Mouse (Mus musculus) adrenal gland, postnatal 4 days (tissue): ENCODE results near the gene Bcl7c. TPM values are rescaled to one million over a fixed set of nuclear protein-coding genes. Genes with fewer than 3 reads are reported as not detected.
"Not testable (repeated sequence)": the region's sequence is repeated elsewhere in the genome, so short reads cannot be mapped to it uniquely, and the experiment has no call there.

Experiments
- DNase-seq, 2 experiments: peaks; one replicate each; pipeline ENCODE4 v3.0.0; 2021 to 2022; ENCODE audit warnings: low spot score in 2 of 2, mixed read lengths in 2 of 2
- long read RNA-seq, 2 experiments: library from polyadenylated mRNA; stranded (forward); transcript quantifications; one replicate each; pipeline ENCODE4 v2.0.0; 2021
- total RNA-seq, 2 experiments: library from RNA; stranded (reverse); gene quantifications; 2 replicates each; pipeline ENCODE4 v1.2.3; 2021

The Bcl7c gene
- total RNA-seq = 100 to 1,000 TPM; 129 to 135 TPM
- long read RNA-seq, experiment 1, transcript Bcl7c-201 (6 exons, 1,132 nt) = major isoform, 100 of 114 reads
- long read RNA-seq, experiment 1, partial matches to known transcripts = 8 of 114 reads
- long read RNA-seq, experiment 1, other reads (novel, unspliced or antisense) = 6 of 114 reads
- long read RNA-seq, experiment 2, transcript Bcl7c-201 (6 exons, 1,132 nt) = major isoform, 132 of 169 reads
- long read RNA-seq, experiment 2, partial matches to known transcripts = 19 of 169 reads
- long read RNA-seq, experiment 2, other reads (novel, unspliced or antisense) = 16 of 169 reads

GRCm38 (mm10) chr7:127708207-127709078 lies at the start of gene Bcl7c:
TSS of gene Bcl7c (minus strand) at chr7:127708933.
- DNase-seq = peak; percentile 80 to 87

- DNase-seq = no peak
Observed at GRCm38 (mm10) chr7:127753741-127754140, 45.0 kb upstream of the Bcl7c start.

- no peak for DNase-seq
Observed at GRCm38 (mm10) chr7:127753158-127753557, 44.4 kb upstream of the Bcl7c start.

- no peak for DNase-seq
Observed at GRCm38 (mm10) chr7:127752069-127752468, 43.3 kb upstream of the Bcl7c start.

- DNase-seq = no peak
Observed at GRCm38 (mm10) chr7:127751619-127752018, 42.9 kb upstream of the Bcl7c start.

GRCm38 (mm10) chr7:127750131-127751127 lies 41.7 kb upstream of the Bcl7c start:
- DNase-seq = no peak

GRCm38 (mm10) chr7:127748235-127748560 lies 39.5 kb upstream of the Bcl7c start:
- no peak for DNase-seq

GRCm38 (mm10) chr7:127747559-127748234 lies 39.0 kb upstream of the Bcl7c start:
- no peak for DNase-seq

GRCm38 (mm10) chr7:127746494-127747491 lies 38.1 kb upstream of the Bcl7c start:
- no peak for DNase-seq

GRCm38 (mm10) chr7:127745652-127746493 lies 37.1 kb upstream of the Bcl7c start:
- DNase-seq = peak; percentile 60 to 87

GRCm38 (mm10) chr7:127745251-127745651 lies 36.5 kb upstream of the Bcl7c start:
- peak; percentile 43 to 77 for DNase-seq

- peak; percentile 37 to 57 for DNase-seq
Observed at GRCm38 (mm10) chr7:127744366-127745045, 35.8 kb upstream of the Bcl7c start, which contains the start of gene Fbxl19. TSS of gene Fbxl19 (plus strand) at chr7:127744543.

- DNase-seq = not testable (repeated sequence)
Observed at GRCm38 (mm10) chr7:127732066-127732465, 23.3 kb upstream of the Bcl7c start, which contains the start of gene Ctf2. TSS of gene Ctf2 (minus strand) at chr7:127732166.

GRCm38 (mm10) chr7:127730170-127730569 lies 21.4 kb upstream of the Bcl7c start:
- no peak for DNase-seq

- no peak for DNase-seq
Observed at GRCm38 (mm10) chr7:127727898-127728297, 19.2 kb upstream of the Bcl7c start.

- no peak for DNase-seq
Observed at GRCm38 (mm10) chr7:127725924-127726323, 17.2 kb upstream of the Bcl7c start.

- DNase-seq = no peak
Observed at GRCm38 (mm10) chr7:127725490-127725889, 16.8 kb upstream of the Bcl7c start.

GRCm38 (mm10) chr7:127719258-127719657 lies 10.5 kb upstream of the Bcl7c start:
- no peak for DNase-seq
